Mouse (Mus musculus): ENCODE data around the gene Antxr1.

GRCm38 (mm10) chr6:87211551-87211950 lies 124.1 kb downstream of the Antxr1 start:
- TF ChIP-seq CTCF (IDR thresholded peaks at IDR 0.05; ENCODE audit: low read depth): no peak; the same call in 1 of the 2 replicates
- no peak for TF ChIP-seq EP300 (IDR thresholded peaks at IDR 0.05; ENCODE audit: low read depth)
